Mouse (Mus musculus): ENCODE data around the gene Dnah11.

DNA sequence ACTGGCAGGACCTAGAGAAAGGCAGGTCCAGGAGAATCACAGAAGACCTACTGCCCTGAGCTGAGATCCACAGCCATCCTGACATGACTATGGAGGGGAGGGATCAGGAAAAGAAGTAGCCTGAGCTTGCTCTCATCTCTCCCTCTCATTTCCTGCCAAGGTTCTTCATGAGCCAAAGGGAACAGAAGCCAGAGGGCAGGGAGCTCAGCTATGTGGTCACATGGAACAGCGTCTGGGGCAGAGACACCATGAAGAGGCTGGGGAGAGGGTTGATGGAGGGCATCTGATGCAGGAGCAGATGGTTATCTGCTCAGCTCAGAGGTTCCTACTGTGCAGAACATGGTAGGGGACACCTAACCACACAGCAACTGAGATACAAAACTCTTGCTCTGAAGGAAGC, 163.9 kb downstream of the Dnah11 start:
- TF ChIP-seq CTCF (conservative IDR thresholded peaks at IDR 0.05; ENCODE audit: insufficient read depth, insufficient read length, low read depth, low read length) (no peak), POLR2A (IDR thresholded peaks at IDR 0.05; ENCODE audit: low read depth, low read length) (no peak)
